Mouse (Mus musculus): Measurements from ENCODE around the gene Cuedc1. TPM values are rescaled to one million over a fixed set of nuclear protein-coding genes. Genes with fewer than 3 reads are reported as not detected.

Cuedc1 gene
- polyA plus RNA-seq, 1 experiment from 2014 or later: 37.8 TPM

- peaks cover 47% of the 10 kb centered on the region for H3K4me1 ChIP-seq (replicated peaks; ENCODE audit: control insufficient read depth, insufficient read depth, low read length)
These were observed 24.4 kb upstream of the Cuedc1 start for GRCm38 (mm10) chr11:88073343-88073875.

GRCm38 (mm10) chr11:88075701-88076100 is 22.2 kb upstream of the Cuedc1 start:
- Histone ChIP-seq H3K4me1 (replicated peaks; ENCODE audit: control insufficient read depth, insufficient read depth, low read length) (peaks cover 33% of the 10 kb centered on the region), H3K9ac (no peak overlapping the region), H3K27me3 (ENCODE audit: control insufficient read depth, insufficient read depth, low read length) (no peaks in the 10 kb centered on the region), H3K9me3 (ENCODE audit: control insufficient read depth, low read length) (no peaks in the 10 kb centered on the region), H3K36me3 (replicated peaks; ENCODE audit: control insufficient read depth, insufficient read depth) (peaks cover 75% of the 10 kb centered on the region), H3K4me2 (replicated peaks) (no peak overlapping the region), H3K4me3 (replicated peaks; ENCODE audit: low read length) (no peak overlapping the region), H3K27ac (no peak overlapping the region)
- ATAC-seq (ENCODE audit: low FRiP score) (no peak), DNase-seq (ENCODE audit: low spot score) (no peak)
- WGBS: 19% methylated on average over 1 of the region's 1 CpGs

More at GRCm38 (mm10) chr11:88073343-88073875, 24.4 kb upstream of the Cuedc1 start:
- 82% methylated on average over 14 of the region's 14 CpGs for WGBS
- no peak overlapping the region for H3K4me3 ChIP-seq (replicated peaks; ENCODE audit: low read length)
- no peaks in the 10 kb centered on the region for H3K27me3 ChIP-seq (ENCODE audit: control insufficient read depth, insufficient read depth, low read length)
- peaks cover 52% of the 10 kb centered on the region for H3K36me3 ChIP-seq (replicated peaks; ENCODE audit: control insufficient read depth, insufficient read depth)
- no peak overlapping the region for H3K27ac ChIP-seq
- DNase-seq (ENCODE audit: low spot score) (no peak), ATAC-seq (ENCODE audit: low FRiP score) (no peak)
- no peak overlapping the region for H3K4me2 ChIP-seq (replicated peaks)
- H3K9ac ChIP-seq: no peak overlapping the region
- H3K9me3 ChIP-seq (ENCODE audit: control insufficient read depth, low read length): no peaks in the 10 kb centered on the region

DNA sequence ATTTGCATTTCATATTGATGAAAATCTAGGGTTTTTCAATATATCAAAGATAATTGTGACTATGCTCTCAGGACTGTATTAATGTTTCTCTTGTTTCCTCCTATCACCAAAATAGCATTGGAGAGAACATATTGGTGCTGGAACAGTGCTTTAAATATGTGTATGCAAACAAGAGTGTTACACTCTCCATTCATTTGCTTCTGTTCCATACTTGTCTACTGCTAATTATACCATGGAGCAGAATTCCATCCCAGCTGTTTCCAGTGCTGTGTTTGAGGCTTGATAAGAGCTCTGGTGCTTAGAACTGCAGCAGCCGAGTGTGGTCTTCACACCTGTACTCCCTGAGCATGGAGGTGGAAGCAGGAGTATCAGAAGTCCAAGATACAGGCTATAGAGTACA is 21.5 kb upstream of the Cuedc1 start:
- Histone ChIP-seq H3K36me3 (replicated peaks; ENCODE audit: control insufficient read depth, insufficient read depth) (peaks cover 82% of the 10 kb centered on the region), H3K27ac (no peak overlapping the region), H3K27me3 (ENCODE audit: control insufficient read depth, insufficient read depth, low read length) (no peaks in the 10 kb centered on the region), H3K9ac (no peak overlapping the region), H3K4me3 (replicated peaks; ENCODE audit: low read length) (no peak overlapping the region), H3K4me2 (replicated peaks) (no peak overlapping the region), H3K9me3 (ENCODE audit: control insufficient read depth, low read length) (no peaks in the 10 kb centered on the region), H3K4me1 (replicated peaks; ENCODE audit: control insufficient read depth, insufficient read depth, low read length) (peaks cover 26% of the 10 kb centered on the region)
- 83% methylated on average over 1 of the region's 1 CpGs for WGBS
- ATAC-seq (ENCODE audit: low FRiP score): no peak
- DNase-seq (ENCODE audit: low spot score): no peak

DNA sequence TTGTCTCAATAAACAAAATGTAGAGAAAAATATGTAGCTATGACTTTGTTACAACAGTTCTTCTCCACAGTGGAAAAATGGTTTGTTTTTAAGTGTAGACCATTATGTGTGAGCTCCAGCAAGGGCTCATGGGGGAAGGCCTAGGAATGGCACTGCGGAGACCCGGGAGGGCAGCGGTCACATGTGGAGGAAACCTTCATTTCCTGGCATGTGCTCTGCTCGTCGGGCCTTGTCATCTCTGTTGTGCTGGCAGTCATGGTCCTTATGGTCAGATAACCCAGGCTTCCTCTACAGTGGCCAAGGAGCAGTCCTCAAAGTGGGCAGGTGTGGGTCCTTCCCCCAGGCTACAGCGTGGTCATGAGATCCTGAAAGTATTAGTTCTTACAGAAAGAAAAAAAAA is 14.2 kb upstream of the Cuedc1 start:
- Histone ChIP-seq H3K36me3 (replicated peaks; ENCODE audit: control insufficient read depth, insufficient read depth) (peaks cover 64% of the 10 kb centered on the region), H3K27ac (no peak overlapping the region), H3K9ac (no peak overlapping the region), H3K9me3 (ENCODE audit: control insufficient read depth, low read length) (no peaks in the 10 kb centered on the region), H3K27me3 (ENCODE audit: control insufficient read depth, insufficient read depth, low read length) (no peaks in the 10 kb centered on the region), H3K4me1 (replicated peaks; ENCODE audit: control insufficient read depth, insufficient read depth, low read length) (peaks cover 16% of the 10 kb centered on the region), H3K4me2 (replicated peaks) (no peak overlapping the region), H3K4me3 (replicated peaks; ENCODE audit: low read length) (no peak overlapping the region)
- WGBS: 76% methylated on average over 6 of the region's 6 CpGs
- DNase-seq (ENCODE audit: low spot score) (no peak), ATAC-seq (ENCODE audit: low FRiP score) (no peak)

- Histone ChIP-seq H3K4me3 (replicated peaks; ENCODE audit: low read length) (peak overlapping the region; percentile 11), H3K36me3 (replicated peaks; ENCODE audit: control insufficient read depth, insufficient read depth) (peaks cover 31% of the 10 kb centered on the region), H3K4me1 (replicated peaks; ENCODE audit: control insufficient read depth, insufficient read depth, low read length) (peaks cover 16% of the 10 kb centered on the region), H3K9ac (peak overlapping the region; percentile 48), H3K27ac (peak overlapping the region; percentile 72), H3K27me3 (ENCODE audit: control insufficient read depth, insufficient read depth, low read length) (no peaks in the 10 kb centered on the region), H3K4me2 (replicated peaks) (peak overlapping the region; percentile 58), H3K9me3 (ENCODE audit: control insufficient read depth, low read length) (no peaks in the 10 kb centered on the region)
- WGBS: 6% methylated on average over 25 of the region's 25 CpGs
- peak; percentile 96 for ATAC-seq (ENCODE audit: low FRiP score)
- DNase-seq (ENCODE audit: low spot score): peak; percentile 92
These were observed 10.9 kb upstream of the Cuedc1 start for GRCm38 (mm10) chr11:88086737-88087627.

- Histone ChIP-seq H3K9me3 (ENCODE audit: control insufficient read depth, low read length) (no peaks in the 10 kb centered on the region), H3K27me3 (ENCODE audit: control insufficient read depth, insufficient read depth, low read length) (no peaks in the 10 kb centered on the region), H3K9ac (no peak overlapping the region), H3K36me3 (replicated peaks; ENCODE audit: control insufficient read depth, insufficient read depth) (peaks cover 12% of the 10 kb centered on the region; the same call in 1 of the 2 replicates), H3K27ac (no peak overlapping the region), H3K4me2 (replicated peaks) (no peak overlapping the region), H3K4me3 (replicated peaks; ENCODE audit: low read length) (no peak overlapping the region), H3K4me1 (replicated peaks; ENCODE audit: control insufficient read depth, insufficient read depth, low read length) (peaks cover 16% of the 10 kb centered on the region)
- WGBS: 64% methylated on average over 5 of the region's 5 CpGs
- ATAC-seq (ENCODE audit: low FRiP score): no peak
- no peak for DNase-seq (ENCODE audit: low spot score)
These were observed 8.7 kb upstream of the Cuedc1 start for GRCm38 (mm10) chr11:88089150-88089549.

DNA sequence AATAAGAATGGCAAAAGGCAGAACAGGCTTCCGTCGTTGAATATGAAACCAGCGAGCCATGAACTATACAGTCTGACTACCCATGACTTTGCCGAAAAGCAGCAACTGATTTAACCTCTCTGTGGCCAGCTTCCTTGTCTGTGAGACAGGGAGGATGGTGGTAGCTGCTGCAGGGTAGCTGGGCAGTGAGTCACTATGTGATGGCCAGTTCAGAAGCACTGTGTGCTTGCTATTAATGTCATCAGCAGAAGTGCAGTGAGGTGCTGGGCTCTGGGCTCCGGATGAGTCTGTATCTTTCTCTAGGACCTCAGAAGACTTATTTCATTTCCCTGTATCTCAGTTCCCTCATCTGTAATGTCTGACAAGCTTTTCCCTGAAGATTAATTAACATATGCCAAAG is 7.6 kb upstream of the Cuedc1 start:
- no peak for ATAC-seq (ENCODE audit: low FRiP score)
- Histone ChIP-seq H3K4me1 (replicated peaks; ENCODE audit: control insufficient read depth, insufficient read depth, low read length) (peaks cover 16% of the 10 kb centered on the region), H3K27me3 (ENCODE audit: control insufficient read depth, insufficient read depth, low read length) (no peaks in the 10 kb centered on the region)

DNA sequence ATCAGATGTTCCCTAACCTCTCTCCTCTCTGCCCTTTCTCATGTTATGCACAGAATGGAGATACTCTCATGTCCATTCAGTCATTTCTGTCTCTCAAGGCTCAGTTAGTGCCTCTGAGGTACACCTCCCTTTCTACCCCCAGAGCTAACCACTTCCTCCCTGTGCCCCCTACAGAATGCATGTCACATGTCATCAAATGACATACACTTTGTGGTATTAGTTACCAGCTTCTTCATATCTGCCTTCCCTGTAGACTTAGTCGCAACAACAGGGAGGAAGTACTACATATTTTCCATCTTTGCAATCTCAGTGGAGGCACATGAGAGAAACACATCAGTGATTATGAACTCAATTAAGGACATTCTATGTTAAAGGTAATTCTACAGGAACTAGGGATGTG is 5.9 kb upstream of the Cuedc1 start:
- H3K27me3 ChIP-seq (ENCODE audit: control insufficient read depth, insufficient read depth, low read length): no peaks in the 10 kb centered on the region
- H3K4me2 ChIP-seq (replicated peaks): no peak overlapping the region
- DNase-seq (ENCODE audit: low spot score): no peak
- peaks cover 8% of the 10 kb centered on the region; the same call in 1 of the 2 replicates for H3K4me1 ChIP-seq (replicated peaks; ENCODE audit: control insufficient read depth, insufficient read depth, low read length)
- H3K4me3 ChIP-seq (replicated peaks; ENCODE audit: low read length): no peak overlapping the region
- no peaks in the 10 kb centered on the region for H3K9me3 ChIP-seq (ENCODE audit: control insufficient read depth, low read length)
- H3K36me3 ChIP-seq (replicated peaks; ENCODE audit: control insufficient read depth, insufficient read depth): no peaks in the 10 kb centered on the region
- H3K27ac ChIP-seq: no peak overlapping the region
- no peak for ATAC-seq (ENCODE audit: low FRiP score)
- H3K9ac ChIP-seq: no peak overlapping the region
- 82% methylated on average over 1 of the region's 1 CpGs for WGBS

More for the DNA sequence above, 7.6 kb upstream of the Cuedc1 start:
- DNase-seq (ENCODE audit: low spot score): no peak
- no peaks in the 10 kb centered on the region for H3K9me3 ChIP-seq (ENCODE audit: control insufficient read depth, low read length)
- H3K4me2 ChIP-seq (replicated peaks): no peak overlapping the region
- no peak overlapping the region for H3K4me3 ChIP-seq (replicated peaks; ENCODE audit: low read length)
- 76% methylated on average over 5 of the region's 5 CpGs for WGBS
- no peak overlapping the region for H3K27ac ChIP-seq
- peaks cover 4% of the 10 kb centered on the region; the same call in 1 of the 2 replicates for H3K36me3 ChIP-seq (replicated peaks; ENCODE audit: control insufficient read depth, insufficient read depth)
- H3K9ac ChIP-seq: no peak overlapping the region

- H3K9ac ChIP-seq: no peak overlapping the region; the same call in 1 of the 2 replicates
- H3K9me3 ChIP-seq (ENCODE audit: control insufficient read depth, low read length): no peaks in the 10 kb centered on the region
- no peak overlapping the region for H3K27ac ChIP-seq
- no peak overlapping the region for H3K4me3 ChIP-seq (replicated peaks; ENCODE audit: low read length)
- no peaks in the 10 kb centered on the region for H3K27me3 ChIP-seq (ENCODE audit: control insufficient read depth, insufficient read depth, low read length)
- 30% methylated on average over 4 of the region's 4 CpGs for WGBS
- H3K4me1 ChIP-seq (replicated peaks; ENCODE audit: control insufficient read depth, insufficient read depth, low read length): peaks cover 33% of the 10 kb centered on the region
- no peak for ATAC-seq (ENCODE audit: low FRiP score)
- H3K4me2 ChIP-seq (replicated peaks): peak overlapping the region; percentile 78
- no peaks in the 10 kb centered on the region for H3K36me3 ChIP-seq (replicated peaks; ENCODE audit: control insufficient read depth, insufficient read depth)
- DNase-seq (ENCODE audit: low spot score): no peak
These were observed 685 bp upstream of the Cuedc1 start for GRCm38 (mm10) chr11:88097173-88097572.

Measured in hindbrain, embryonic 14.5 days (tissue).